In the genomic region with DNA sequence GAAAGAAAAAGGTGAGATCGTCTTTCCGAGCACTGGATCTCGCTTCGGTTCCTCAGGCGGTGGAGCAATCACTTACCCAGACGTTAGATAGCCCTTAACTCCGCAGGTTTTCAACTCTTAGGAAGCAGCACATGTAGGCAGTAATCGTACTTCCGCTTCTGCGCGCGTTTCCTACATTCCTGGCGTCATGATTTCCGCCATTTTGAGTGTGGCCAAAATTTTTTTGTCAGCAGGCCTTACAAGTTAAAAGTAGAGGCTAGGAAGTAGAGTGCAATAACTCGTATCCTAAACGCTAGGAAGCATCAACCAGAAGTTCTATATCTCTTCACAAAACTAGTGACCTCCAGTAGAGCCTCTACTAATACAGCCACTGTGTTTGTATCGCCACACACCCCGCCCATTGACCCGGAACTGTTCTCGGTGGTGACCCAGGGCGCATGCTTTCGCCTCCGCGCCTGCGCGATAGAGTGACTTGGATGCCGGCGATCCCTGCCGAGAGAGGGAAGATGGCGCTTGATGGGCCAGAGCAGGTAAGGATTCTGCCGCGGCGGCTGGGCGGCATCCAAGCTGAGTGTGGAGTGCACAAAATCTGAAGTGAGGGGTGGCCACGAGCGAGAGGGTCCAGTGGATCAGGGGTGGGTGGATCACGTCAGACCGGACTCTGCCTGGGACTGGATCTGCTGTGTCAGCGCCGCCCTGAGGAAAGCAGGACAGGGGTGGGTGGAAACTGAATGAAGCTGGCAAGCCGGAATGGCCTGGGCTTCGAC, we compare ENCODE assay signal across 8 mouse cellular contexts. TPM values are rescaled to one million over a fixed set of nuclear protein-coding genes. Genes with fewer than 3 reads are reported as not detected.
DNase-seq lines count a peak whose midpoint lies in the region; ATAC-seq and TF ChIP-seq lines count a peak whose summit lies in the region.

Gene Ftsj3, minus strand, starts transcription at position 395 of the 767 bp plus-strand sequence.
Gene Psmc5, plus strand, starts transcription at position 470 of the 767 bp plus-strand sequence.

- peak; percentile 96 for DNase-seq in 416B (ENCODE audit: low read depth)
- DNase-seq in heart, adult 9 months (ENCODE audit: low spot score in 2 of 2), result peak; percentile 95 to 99
- DNase-seq in monocyte, adult 2 months (ENCODE audit: low read depth in 1 of 2, low spot score in 2 of 2), result peak; percentile 90 to 95
- DNase-seq in spleen, postnatal 36 days (ENCODE audit: low spot score in 2 of 2), result peak; percentile 97 to 98

- H3K4me3 ChIP-seq in bone marrow, adult 2 months (replicated peaks; ENCODE audit: control insufficient read depth, low read depth, low read length), result peak within 1 kb of the TSS; percentile 99
- H3K4me3 ChIP-seq in embryonic facial prominence, embryonic 15.5 days (replicated peaks), result peak within 1 kb of the TSS; percentile 81
- peak within 1 kb of the TSS; percentile 91 for H3K4me3 ChIP-seq in kidney, embryonic 14.5 days (ENCODE audit: low read length)
- H3K4me3 ChIP-seq in limb, embryonic 15.5 days, result peak within 1 kb of the TSS; percentile 84

- H3K4me2 ChIP-seq in embryonic facial prominence, embryonic 15.5 days (replicated peaks), result peak within 1 kb of the TSS; percentile 93
- H3K4me2 ChIP-seq in kidney, embryonic 14.5 days (replicated peaks; ENCODE audit: low read depth, low read length), result peak within 1 kb of the TSS; percentile 83
- H3K4me2 ChIP-seq in limb, embryonic 15.5 days, result peak within 1 kb of the TSS; percentile 77

- H3K4me1 ChIP-seq in bone marrow, adult 2 months (ENCODE audit: control insufficient read depth, insufficient read depth, low read length), result peaks cover 4% of the 10 kb centered on the region
- H3K4me1 ChIP-seq in embryonic facial prominence, embryonic 15.5 days, result peaks cover 23% of the 10 kb centered on the region
- peaks cover 15% of the 10 kb centered on the region; the same call in 1 of the 2 replicates for H3K4me1 ChIP-seq in kidney, embryonic 14.5 days (ENCODE audit: control insufficient read depth, insufficient read depth, low read length)
- peaks cover 19% of the 10 kb centered on the region for H3K4me1 ChIP-seq in limb, embryonic 15.5 days

- ATAC-seq in embryonic facial prominence, embryonic 15.5 days (ENCODE audit: insufficient number of reproducible peaks, low FRiP score, low TSS enrichment, low read depth), result peak; percentile 93
- ATAC-seq in kidney, embryonic 14.5 days (ENCODE audit: low FRiP score, low TSS enrichment), result peak; percentile 96
- ATAC-seq in limb, embryonic 15.5 days (ENCODE audit: insufficient number of reproducible peaks, low FRiP score, low TSS enrichment, low read depth), result peak; percentile 94

- peak within 1 kb of the TSS; percentile 69 for H3K27ac ChIP-seq in bone marrow, adult 2 months (ENCODE audit: control insufficient read depth, insufficient read depth, low read depth, low read length, poor library complexity)
- peak within 1 kb of the TSS; percentile 75 for H3K27ac ChIP-seq in embryonic facial prominence, embryonic 15.5 days (replicated peaks)
- peak within 1 kb of the TSS; percentile 32; the same call in 1 of the 2 replicates for H3K27ac ChIP-seq in kidney, embryonic 14.5 days (ENCODE audit: low read depth, low read length)
- H3K27ac ChIP-seq in limb, embryonic 15.5 days, result peak within 1 kb of the TSS; percentile 83

- under 1% methylated on average over 42 of the region's 42 CpGs for WGBS in bone marrow, adult 2 months
- WGBS in embryonic facial prominence, embryonic 15.5 days, result under 1% methylated on average over 42 of the region's 42 CpGs
- under 1% methylated on average over 42 of the region's 42 CpGs for WGBS in kidney, embryonic 14.5 days
- WGBS in limb, embryonic 15.5 days, result under 1% methylated on average over 42 of the region's 42 CpGs

- TF ChIP-seq CTCF in bone marrow, adult 2 months (IDR thresholded peaks at IDR 0.05; ENCODE audit: control insufficient read depth, insufficient read depth, low read length), result no peak

- H3K36me3 ChIP-seq in embryonic facial prominence, embryonic 15.5 days, result peaks cover 47% of the 10 kb centered on the region
- H3K36me3 ChIP-seq in kidney, embryonic 14.5 days (ENCODE audit: control insufficient read depth, insufficient read depth, low read length), result peaks cover 52% of the 10 kb centered on the region
- H3K36me3 ChIP-seq in limb, embryonic 15.5 days, result peaks cover 56% of the 10 kb centered on the region

- H3K9ac ChIP-seq in embryonic facial prominence, embryonic 15.5 days, result peak within 1 kb of the TSS; percentile 81
- H3K9ac ChIP-seq in kidney, embryonic 14.5 days (ENCODE audit: low read depth, low read length), result peak within 1 kb of the TSS; percentile 86
- H3K9ac ChIP-seq in limb, embryonic 15.5 days, result peak within 1 kb of the TSS; percentile 76

- no peaks in the 10 kb centered on the region for H3K9me3 ChIP-seq in embryonic facial prominence, embryonic 15.5 days (replicated peaks)
- no peaks in the 10 kb centered on the region for H3K9me3 ChIP-seq in kidney, embryonic 14.5 days (ENCODE audit: control insufficient read depth, low read length)
- no peaks in the 10 kb centered on the region for H3K9me3 ChIP-seq in limb, embryonic 15.5 days

- no peaks in the 10 kb centered on the region for H3K27me3 ChIP-seq in embryonic facial prominence, embryonic 15.5 days
- no peaks in the 10 kb centered on the region for H3K27me3 ChIP-seq in kidney, embryonic 14.5 days (ENCODE audit: control insufficient read depth, insufficient read depth, low read length)
- no peaks in the 10 kb centered on the region for H3K27me3 ChIP-seq in limb, embryonic 15.5 days

- TF ChIP-seq POLR2A in bone marrow, adult 2 months (IDR thresholded peaks at IDR 0.05; ENCODE audit: borderline replicate concordance, control insufficient read depth, low read depth, low read length), result peak; percentile 80; the same call in 1 of the 2 replicates

RNA-seq across cellular contexts. Expression of gene Ftsj3, which starts in this region (rescaled TPM):
- 27.2 and 48.5 TPM in 2 replicates for polyA plus RNA-seq in bone marrow, adult 2 months (2011; ENCODE audit: insufficient read depth, insufficient read length, low replicate concordance, missing spikeins)
- polyA plus RNA-seq in embryonic facial prominence, embryonic 15.5 days (2015; fragmentation: Nextera tagmentation; extraction: Ambion mirVana), result 53.7 and 54.7 TPM in 2 replicates
- 39.1 and 72.1 TPM in 2 replicates for polyA plus RNA-seq in kidney, embryonic 14.5 days (2014; fragmentation: Nextera tagmentation; extraction: Ambion mirVana)
- polyA plus RNA-seq in limb, embryonic 15.5 days (2015; fragmentation: Nextera tagmentation; extraction: Ambion mirVana), result 50.8 and 52.7 TPM in 2 replicates

RNA-seq across cellular contexts. Expression of gene Psmc5, which starts in this region (rescaled TPM):
- 74.3 and 96.0 TPM in 2 replicates for polyA plus RNA-seq in bone marrow, adult 2 months (2011; ENCODE audit: insufficient read depth, insufficient read length, low replicate concordance, missing spikeins)
- 279 and 291 TPM in 2 replicates for polyA plus RNA-seq in embryonic facial prominence, embryonic 15.5 days (2015; fragmentation: Nextera tagmentation; extraction: Ambion mirVana)
- 303 and 334 TPM in 2 replicates for polyA plus RNA-seq in kidney, embryonic 14.5 days (2014; fragmentation: Nextera tagmentation; extraction: Ambion mirVana)
- polyA plus RNA-seq in limb, embryonic 15.5 days (2015; fragmentation: Nextera tagmentation; extraction: Ambion mirVana), result 276 and 309 TPM in 2 replicates

Comparison
In these comparisons a context has a peak if more than half of its experiments do, and no peak if none do; other contexts are left out.
1. Peak in every context shown above with its lines: DNase-seq, ATAC-seq, H3K4me3 ChIP-seq and H3K27ac ChIP-seq.
2. H3K27ac ChIP-seq: peak in every context shown above with its lines; median percentile 83 in limb, embryonic 15.5 days; 75 in embryonic facial prominence, embryonic 15.5 days; 69 in bone marrow, adult 2 months; 32 in kidney, embryonic 14.5 days.